Comparison of ENCODE assay signal across 30 mouse cellular contexts in genomic region chr13:68959406-68959805, GRCm38 (mm10). TPM values are rescaled to one million over a fixed set of nuclear protein-coding genes. Genes with fewer than 3 reads are reported as not detected.
DNase-seq lines count a peak whose midpoint lies in the region; ATAC-seq and TF ChIP-seq lines count a peak whose summit lies in the region.
"Had no signal": no experiment of that assay in that cellular context is flagged by ENCODE, and none has a peak within 500 bp of the region (broad histone marks: within the 10 kb centered on the region; RNA-seq: fewer than 3 reads in every experiment).

No protein-coding gene starts in this region.

- TF ChIP-seq CTCF in gastrocnemius, adult 2 months (IDR thresholded peaks at IDR 0.05) = no peak

- no peak overlapping the region; the same call in 1 of the 2 replicates for H3K4me3 ChIP-seq in gastrocnemius, adult 2 months
- H3K4me3 ChIP-seq: embryonic facial prominence, embryonic 10.5 days; embryonic facial prominence, embryonic 13.5 days; erythroblast, embryonic 14.5 days; forebrain, embryonic 12.5 days; forebrain, embryonic 15.5 days; heart, embryonic 12.5 days; heart, embryonic 15.5 days; hindbrain, embryonic 10.5 days; hindbrain, embryonic 13.5 days; intestine, embryonic 15.5 days had no signal

- intact Hi-C loops in gastrocnemius, adult 2 months (cut with DNase I) = loop anchor here (1.0 kb wide), 1 partner anchor 39 kb away; no protein-coding TSS in a partner anchor

- peak; percentile 6 to 12 for DNase-seq in cerebellum, postnatal 25 days
- DNase-seq in gastrocnemius, adult 2 months = peak; percentile 80
- DNase-seq in gastrocnemius, postnatal 10 days = peak; percentile 10
- DNase-seq in skeletal muscle tissue, adult 2 months (ENCODE audit: low read depth, low spot score) = peak; percentile 90
- no peak for DNase-seq in retina, embryonic 14.5 days (ENCODE audit: low spot score)
- DNase-seq in embryo, embryonic 10.5 days (ENCODE audit: low spot score) = no peak
- DNase-seq: adrenal gland, adult 2 months; adrenal gland, postnatal 14 days; cerebellum, adult 11-12 months; cerebellum, adult 8-10 months; embryo, embryonic 11 days; heart, adult 18-20 months; heart, postnatal 10 days; heart, postnatal 36 days; kidney, adult 11 months had no signal

- peak overlapping the region; percentile 91 for H3K27ac ChIP-seq in gastrocnemius, adult 2 months
- H3K27ac ChIP-seq: embryonic facial prominence, embryonic 10.5 days; embryonic facial prominence, embryonic 13.5 days; forebrain, embryonic 12.5 days; forebrain, embryonic 15.5 days; heart, embryonic 15.5 days; hindbrain, embryonic 10.5 days; hindbrain, embryonic 13.5 days; intestine, embryonic 15.5 days had no signal

- ATAC-seq in cerebellum, adult (ENCODE audit: insufficient number of reproducible peaks, low FRiP score, low TSS enrichment) = no peak
- ATAC-seq: CD4-positive, CD25-positive, alpha-beta regulatory T cell, adult 4 months; forebrain, embryonic 15.5 days; hindbrain, embryonic 16.5 days; intestine, embryonic 15.5 days had no signal

RNA-seq across cellular contexts. Expression of gene Adcy2, which starts 39.9 kb away (rescaled TPM):
- 10 to 100 TPM; 37.7 to 44.8 TPM for total RNA-seq in gastrocnemius, adult 2 months (2021)
- 10 to 100 TPM; 27.6 to 46.7 TPM for total RNA-seq in gastrocnemius, postnatal 10 days (2021)
- total RNA-seq: common myeloid progenitor, adult 5-6 weeks; MEL had no signal

Comparison
In these comparisons a context has a peak if more than half of its experiments do, and no peak if none do; other contexts are left out.
1. DNase-seq: peak in cerebellum, postnatal 25 days (2 of 2), gastrocnemius, adult 2 months (single experiment), gastrocnemius, postnatal 10 days (single experiment) and skeletal muscle tissue, adult 2 months (single experiment); none in retina, embryonic 14.5 days (single experiment) and embryo, embryonic 10.5 days (single experiment).